Mouse (Mus musculus): Measurements from ENCODE around the gene Tob2.
A peak's percentile ranks its signal among the peaks of the same experiment; 100 is the strongest.

The Tob2 gene

DNA sequence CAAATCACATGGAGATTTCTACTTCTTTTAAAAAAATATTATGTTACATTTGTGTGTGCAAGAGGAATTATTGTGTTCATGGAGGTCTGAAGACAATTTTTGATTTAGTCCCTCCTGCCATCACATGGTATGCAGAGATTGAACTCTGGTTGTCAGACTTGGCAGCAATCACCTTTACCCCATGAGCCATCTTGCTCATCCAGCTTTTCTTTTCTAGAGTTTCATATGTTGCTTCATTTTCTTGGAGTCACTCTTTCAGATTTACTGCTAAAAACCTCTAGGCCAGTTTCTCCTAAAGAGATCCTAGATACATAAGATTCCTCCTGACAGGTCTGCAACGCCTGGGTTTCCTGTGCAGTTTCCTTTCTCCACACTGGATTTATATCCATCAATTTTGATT lies 49.0 kb downstream of the Tob2 start:
- DNase-seq = no peak

GRCm38 (mm10) chr15:81808799-81809198 lies 49.8 kb downstream of the Tob2 start:
- DNase-seq = no peak

GRCm38 (mm10) chr15:81806621-81807404 lies 51.8 kb downstream of the Tob2 start:
- peak; percentile 68 for DNase-seq

DNA sequence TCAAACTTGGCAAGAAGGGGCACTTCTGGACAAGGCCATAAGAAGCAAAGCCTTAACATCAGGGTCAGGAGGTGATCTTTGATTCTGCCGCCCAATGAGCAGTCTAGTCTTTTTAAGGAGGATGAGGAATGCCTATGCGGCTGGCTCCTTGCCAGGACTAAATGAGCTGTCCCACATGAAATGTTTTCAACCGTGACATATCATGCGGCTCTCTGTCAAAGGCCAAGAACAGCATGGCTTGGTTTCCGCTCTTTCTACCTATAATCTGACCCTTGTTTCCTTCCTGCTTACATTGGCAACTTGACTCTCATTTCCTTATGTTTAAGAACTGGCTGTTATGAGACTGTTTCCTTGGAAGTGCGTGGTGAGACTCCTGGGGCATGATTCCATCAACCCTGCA lies 53.0 kb downstream of the Tob2 start:
- peak; percentile 68 for DNase-seq

GRCm38 (mm10) chr15:81804883-81805282 lies 53.7 kb downstream of the Tob2 start:
- DNase-seq = no peak

DNA sequence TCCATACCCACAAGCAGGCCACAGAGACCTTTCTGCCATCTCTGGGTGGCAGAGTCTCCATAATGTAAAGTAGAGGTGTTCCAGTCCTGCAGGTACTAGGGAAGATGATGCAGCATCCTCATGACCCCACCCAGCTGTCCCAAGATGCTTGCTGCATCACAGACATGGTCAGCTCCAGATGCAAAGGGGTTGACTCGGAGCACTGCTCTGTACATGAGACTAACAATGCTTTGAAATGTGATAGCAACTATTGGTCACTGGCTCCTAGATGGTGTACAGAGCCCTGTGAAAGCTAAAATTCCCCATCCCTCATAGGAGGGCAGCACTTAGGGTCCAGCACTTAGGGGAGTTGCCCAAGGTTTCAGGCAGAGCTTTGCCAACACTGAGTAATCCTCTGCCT lies 54.4 kb downstream of the Tob2 start:
- no peak for DNase-seq

DNA sequence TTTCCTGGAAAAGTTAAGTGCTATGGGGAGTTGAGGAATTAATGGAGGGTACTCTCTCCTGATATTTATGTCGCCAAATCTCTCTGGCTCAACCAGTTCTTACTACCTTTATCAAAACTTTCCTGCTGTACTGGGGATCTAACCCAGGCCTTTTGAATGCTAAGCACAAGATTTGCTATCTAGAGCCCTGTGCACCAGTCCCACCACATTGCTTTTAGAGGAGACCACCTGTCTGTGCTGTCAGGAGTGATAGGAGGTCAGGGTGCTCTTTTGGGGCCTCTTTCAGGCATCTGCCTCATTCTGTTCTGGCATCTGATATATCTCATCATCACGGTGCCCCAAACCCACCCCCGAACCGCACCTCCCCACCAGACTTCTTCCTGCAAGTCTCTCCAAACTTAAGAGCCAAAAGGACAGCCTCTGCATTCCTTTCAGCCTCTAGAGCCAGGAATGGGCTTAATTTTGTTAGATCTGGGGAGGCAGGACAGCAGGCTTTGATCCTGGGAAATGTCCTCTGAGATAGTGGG lies 55.1 kb downstream of the Tob2 start:
- no peak for DNase-seq

DNA sequence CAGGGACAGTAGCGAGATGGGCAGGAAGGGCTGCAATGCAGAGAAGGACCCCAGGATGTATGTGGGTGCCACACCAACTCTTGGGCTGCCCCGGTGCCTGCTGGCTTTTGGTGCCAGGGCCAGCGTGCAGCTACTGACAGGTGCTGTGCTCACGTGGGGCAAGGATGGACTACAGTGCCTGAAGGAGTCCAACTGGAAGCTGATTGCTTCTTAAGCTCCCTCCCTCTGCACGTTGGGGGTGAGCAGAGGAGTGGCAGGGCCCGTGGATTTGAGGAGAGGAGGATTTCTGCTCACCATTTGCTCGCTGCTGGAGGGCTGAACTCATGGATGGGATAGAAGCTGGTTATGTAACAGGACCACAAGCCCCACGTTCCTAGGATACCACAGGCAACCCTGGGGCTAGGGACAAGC lies 55.6 kb downstream of the Tob2 start:
- DNase-seq = no peak

- peak; percentile 100 for DNase-seq
These were observed 56.4 kb downstream of the Tob2 start, which contains the start of gene Tef for GRCm38 (mm10) chr15:81802001-81802890. Gene Tef (plus strand): TSS chr15:81802421.

DNA sequence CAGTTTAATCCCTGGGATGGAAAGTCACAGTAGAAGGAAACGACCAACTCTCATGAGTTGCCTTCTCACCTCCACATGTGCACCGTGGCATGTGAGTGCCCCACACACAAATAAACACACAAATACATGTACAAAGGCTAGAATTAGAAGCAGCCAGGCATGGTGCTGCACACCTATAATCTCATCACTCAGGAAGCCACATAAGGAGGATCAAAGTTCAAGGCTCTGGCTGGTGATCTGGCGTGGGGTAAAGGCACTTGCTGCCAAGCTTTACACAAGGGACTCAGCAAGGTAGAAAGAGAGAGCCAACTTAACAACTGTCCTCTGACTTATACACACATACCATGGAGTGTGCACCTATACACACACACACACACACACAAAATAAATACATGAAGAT lies 58.2 kb downstream of the Tob2 start:
- DNase-seq = no peak

DNA sequence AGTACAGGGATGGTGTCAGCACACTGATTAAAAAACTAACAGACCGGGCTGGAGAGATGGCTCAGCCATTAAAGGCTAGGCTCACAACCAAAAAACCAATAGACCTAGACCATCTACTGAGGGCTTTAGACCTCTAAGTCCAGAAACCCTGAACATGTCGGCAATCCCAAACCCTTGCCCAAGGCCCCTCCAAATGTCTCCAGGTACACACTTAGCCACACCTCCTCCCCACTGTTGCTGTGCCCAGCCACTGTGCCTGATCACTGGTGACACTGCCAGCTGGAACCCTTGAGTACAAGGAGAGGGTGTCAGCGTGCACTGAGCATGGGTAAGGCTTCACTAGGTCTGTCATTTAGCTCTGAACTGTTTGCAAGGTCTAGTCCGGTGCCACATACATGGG lies 60.2 kb downstream of the Tob2 start:
- no peak for DNase-seq

Data from lung, postnatal 14 days (tissue).